8 mouse cellular contexts compared by ENCODE assay signal in genomic region chr8:105066761-105067160, GRCm38 (mm10). TPM values are rescaled to one million over a fixed set of nuclear protein-coding genes. Genes with fewer than 3 reads are reported as not detected.
A peak's percentile ranks its signal among the peaks of the same experiment; 100 is the strongest.
DNase-seq lines count a peak whose midpoint lies in the region; ATAC-seq lines count a peak whose summit lies in the region.
"Had no signal": no experiment of that assay in that cellular context is flagged by ENCODE, and none has a peak within 500 bp of the region (broad histone marks: within the 10 kb centered on the region; RNA-seq: fewer than 3 reads in every experiment).

No protein-coding gene starts in this region.

- no peak overlapping the region for H3K27ac ChIP-seq in midbrain, embryonic 10.5 days (replicated peaks)
- H3K27ac ChIP-seq in midbrain, embryonic 16.5 days (ENCODE audit: low read length): no peak overlapping the region
- H3K27ac ChIP-seq in liver, embryonic 11.5 days (ENCODE audit: low read depth, low read length): no peak overlapping the region

- no peak overlapping the region for H3K9ac ChIP-seq in midbrain, embryonic 16.5 days (ENCODE audit: low read depth, low read length)
- no peak overlapping the region for H3K9ac ChIP-seq in liver, embryonic 11.5 days (ENCODE audit: low read depth, low read length)

- H3K9me3 ChIP-seq in midbrain, embryonic 10.5 days (replicated peaks): no peaks in the 10 kb centered on the region; the same call in 1 of the 2 replicates
- H3K9me3 ChIP-seq in midbrain, embryonic 16.5 days (replicated peaks; ENCODE audit: control insufficient read depth, low read length, poor library complexity, severe bottlenecking): peaks cover 3% of the 10 kb centered on the region; the same call in 1 of the 2 replicates
- no peaks in the 10 kb centered on the region for H3K9me3 ChIP-seq in liver, embryonic 11.5 days (ENCODE audit: control insufficient read depth, low read length)

- H3K4me1 ChIP-seq in midbrain, embryonic 10.5 days: no peaks in the 10 kb centered on the region
- no peaks in the 10 kb centered on the region for H3K4me1 ChIP-seq in midbrain, embryonic 16.5 days (ENCODE audit: control insufficient read depth, insufficient read depth, low read length)
- no peaks in the 10 kb centered on the region for H3K4me1 ChIP-seq in liver, embryonic 11.5 days (replicated peaks; ENCODE audit: control insufficient read depth, insufficient read depth, low read length)

- peak; percentile 58 for DNase-seq in midbrain, embryonic 10.5 days (ENCODE audit: low spot score)
- peak; percentile 79 for DNase-seq in NIH3T3 (ENCODE audit: low read depth)
- peak; percentile 4 for DNase-seq in c-Kit-negative CD71-positive TER-119-positive erythroid progenitor cells, embryonic 14.5 days (ENCODE audit: low read depth, low spot score)
- peak; percentile 52 for DNase-seq in forelimb bud, embryonic 11.5 days (ENCODE audit: low read depth, low spot score)
- DNase-seq in liver, embryonic 11.5 days (ENCODE audit: low spot score): peak; percentile 34
- DNase-seq in retina, postnatal 7 days (ENCODE audit: low read depth, low spot score): peak; percentile 29

- no peak overlapping the region for H3K4me2 ChIP-seq in midbrain, embryonic 16.5 days (ENCODE audit: low read length)
- no peak overlapping the region for H3K4me2 ChIP-seq in liver, embryonic 11.5 days

- WGBS in midbrain, embryonic 10.5 days: 11% methylated on average over 1 of the region's 1 CpGs
- 6% methylated on average over 1 of the region's 1 CpGs for WGBS in midbrain, embryonic 16.5 days
- 6% methylated on average over 1 of the region's 1 CpGs for WGBS in liver, embryonic 11.5 days

- no peaks in the 10 kb centered on the region for H3K36me3 ChIP-seq in midbrain, embryonic 10.5 days
- no peaks in the 10 kb centered on the region for H3K36me3 ChIP-seq in midbrain, embryonic 16.5 days (ENCODE audit: control insufficient read depth, insufficient read depth, low read length)
- no peaks in the 10 kb centered on the region for H3K36me3 ChIP-seq in liver, embryonic 11.5 days (ENCODE audit: control insufficient read depth, insufficient read depth, low read length)

- H3K4me3 ChIP-seq in midbrain, embryonic 10.5 days: no peak overlapping the region
- H3K4me3 ChIP-seq in midbrain, embryonic 16.5 days (ENCODE audit: low read depth, low read length): no peak overlapping the region
- no peak overlapping the region for H3K4me3 ChIP-seq in liver, embryonic 11.5 days (ENCODE audit: low read depth, low read length)

- H3K27me3 ChIP-seq in midbrain, embryonic 10.5 days (ENCODE audit: low read depth, poor library complexity, severe bottlenecking): peaks cover 12% of the 10 kb centered on the region; the same call in 1 of the 2 replicates
- no peaks in the 10 kb centered on the region for H3K27me3 ChIP-seq in midbrain, embryonic 16.5 days (ENCODE audit: control insufficient read depth, insufficient read depth, low read depth, low read length)
- H3K27me3 ChIP-seq in liver, embryonic 11.5 days (replicated peaks; ENCODE audit: control insufficient read depth, insufficient read depth, low read length): no peaks in the 10 kb centered on the region

- no peak for ATAC-seq in midbrain, embryonic 16.5 days
- no peak for ATAC-seq in liver, embryonic 11.5 days (replicated peaks; ENCODE audit: low FRiP score)

RNA-seq across cellular contexts. Expression of gene Ces3b, which starts 16.8 kb away (rescaled TPM):
- polyA plus RNA-seq in midbrain, embryonic 10.5 days (2016; fragmentation: Nextera tagmentation; extraction: Ambion mirVana): not detected in 2 replicates
- polyA plus RNA-seq in midbrain, embryonic 16.5 days (2015; fragmentation: Nextera tagmentation; extraction: Ambion mirVana): not detected in 2 replicates
- polyA plus RNA-seq in liver, embryonic 11.5 days (2014; fragmentation: Nextera tagmentation; extraction: Ambion mirVana): not detected in 2 replicates
- polyA plus RNA-seq: large intestine, adult 2 months had no signal

RNA-seq across cellular contexts. Expression of gene Ces3a, which starts 18.4 kb away (rescaled TPM):
- not detected in 2 replicates for polyA plus RNA-seq in midbrain, embryonic 10.5 days (2016; fragmentation: Nextera tagmentation; extraction: Ambion mirVana)
- polyA plus RNA-seq in midbrain, embryonic 16.5 days (2015; fragmentation: Nextera tagmentation; extraction: Ambion mirVana): not detected in 2 replicates
- polyA plus RNA-seq in liver, embryonic 11.5 days (2014; fragmentation: Nextera tagmentation; extraction: Ambion mirVana): not detected in 2 replicates
- polyA plus RNA-seq: large intestine, adult 2 months had no signal

Comparison
In these comparisons a context has a peak if more than half of its experiments do, and no peak if none do; other contexts are left out.
1. DNase-seq: peak in every context shown above with its lines; median percentile 79 in NIH3T3; 58 in midbrain, embryonic 10.5 days; 52 in forelimb bud, embryonic 11.5 days; 34 in liver, embryonic 11.5 days; 29 in retina, postnatal 7 days; 4 in c-Kit-negative CD71-positive TER-119-positive erythroid progenitor cells, embryonic 14.5 days.